ENCODE assay signal across 15 mouse cellular contexts in the genomic region with DNA sequence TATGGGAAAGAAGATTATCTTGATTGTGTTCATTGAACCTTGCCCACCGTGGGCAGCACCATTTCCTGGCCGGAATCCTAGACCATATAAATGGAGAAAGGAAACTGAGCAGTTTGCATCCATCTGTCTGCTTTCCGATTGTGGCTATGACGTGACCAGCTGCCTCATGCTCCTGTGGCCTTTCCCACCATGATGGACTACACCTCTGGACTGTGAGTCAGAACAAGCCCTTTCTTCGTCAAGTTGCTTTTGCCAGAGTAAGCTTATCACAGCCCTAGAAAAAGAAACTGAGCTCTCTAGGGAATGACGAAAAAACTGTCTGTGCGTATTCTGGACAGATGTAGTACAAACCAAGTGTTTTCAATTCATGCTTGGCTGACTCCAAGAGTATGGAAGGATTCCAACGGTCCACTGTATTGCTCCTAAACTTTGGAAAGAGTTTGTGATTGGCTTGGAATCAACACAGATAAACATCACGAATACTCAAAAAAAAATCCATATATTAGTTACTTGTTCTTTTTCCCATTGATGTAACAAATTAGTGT. TPM values are rescaled to one million over a fixed set of nuclear protein-coding genes. Genes with fewer than 3 reads are reported as not detected.
"Had no signal": no experiment of that assay in that cellular context is flagged by ENCODE, and none has a peak within 500 bp of the region (broad histone marks: within the 10 kb centered on the region; RNA-seq: fewer than 3 reads in every experiment).

No protein-coding gene starts in this region.

- H3K36me3 ChIP-seq: liver, embryonic 15.5 days; midbrain, embryonic 10.5 days; neural tube, embryonic 15.5 days; stomach, embryonic 15.5 days had no signal

- H3K4me3 ChIP-seq: left cerebral cortex, adult 2 months; liver, embryonic 15.5 days; midbrain, embryonic 10.5 days; myocyte; neural tube, embryonic 15.5 days; stomach, embryonic 15.5 days had no signal

- H3K9ac ChIP-seq: liver, embryonic 15.5 days; neural tube, embryonic 15.5 days; stomach, embryonic 15.5 days had no signal

- H3K4me1 ChIP-seq: neural tube, embryonic 15.5 days; stomach, embryonic 15.5 days had no signal

- H3K9me3 ChIP-seq: liver, embryonic 15.5 days; midbrain, embryonic 10.5 days; neural tube, embryonic 15.5 days; stomach, embryonic 15.5 days had no signal

- DNase-seq: kidney, postnatal 14 days; liver; lung, adult 2 months; lung, postnatal 36 days; midbrain, embryonic 14.5 days; thymus, adult 2 months; thymus, postnatal 25 days had no signal

- ATAC-seq: lung, postnatal 0 days had no signal

- H3K4me2 ChIP-seq: liver, embryonic 15.5 days; neural tube, embryonic 15.5 days; stomach, embryonic 15.5 days had no signal

- H3K27me3 ChIP-seq: liver, embryonic 15.5 days; neural tube, embryonic 15.5 days; stomach, embryonic 15.5 days had no signal

- H3K27ac ChIP-seq: left cerebral cortex, adult 2 months; liver, embryonic 15.5 days; midbrain, embryonic 10.5 days; neural tube, embryonic 15.5 days; stomach, embryonic 15.5 days had no signal

RNA-seq across cellular contexts. Expression of a gene that starts 10.8 kb away (rescaled TPM):
- total RNA-seq: megakaryocyte, adult 5-6 weeks had no signal
